Mouse (Mus musculus) liver, postnatal 0 days (tissue): Measurements from ENCODE around the gene Cog5. TPM values are rescaled to one million over a fixed set of nuclear protein-coding genes. Genes with fewer than 3 reads are reported as not detected.

Experiments
- ATAC-seq: fragments of 200-750 bp; cut with Nextera tagmentation; 2 replicates; pipeline ENCODE4 v1.8.0; 2017; ENCODE audit warnings: mild to moderate bottlenecking, moderate library complexity
- DNase-seq: peaks from one replicate; pipeline ENCODE4 v3.0.0-alpha.2; 2016
- H3K27ac ChIP-seq: fragments of 300-500 bp; sonication (generic); 2 replicates; pipeline ENCODE4 v1.5.1; 2014; ENCODE audit warnings: antibody characterized with exemption, moderate library complexity, mild to moderate bottlenecking, low read depth
- H3K27me3 ChIP-seq: fragments of 300-500 bp; sonication (generic); 2 replicates; pipeline ENCODE4 v1.6.1; 2014; ENCODE audit warnings: low read length, control low read depth, mixed read lengths; ENCODE audit not compliant: insufficient read depth
- H3K36me3 ChIP-seq: fragments of 300-500 bp; sonication (generic); replicated peaks from 2 replicates; pipeline ENCODE4 v1.6.1; 2014; ENCODE audit warnings: mild to moderate bottlenecking, control low read depth, low read length, moderate library complexity, mixed read lengths; ENCODE audit not compliant: insufficient read depth
- H3K4me1 ChIP-seq: fragments of 300-500 bp; sonication (generic); 2 replicates; pipeline ENCODE4 v1.6.1; 2014; ENCODE audit warnings: antibody characterized with exemption, mild to moderate bottlenecking, control low read depth; ENCODE audit not compliant: insufficient read depth
- H3K4me2 ChIP-seq: fragments of 300-500 bp; sonication (generic); 2 replicates; pipeline ENCODE4 v1.6.1; 2014; ENCODE audit warnings: low read depth, mild to moderate bottlenecking, low read length, moderate library complexity, mixed read lengths
- H3K4me3 ChIP-seq: fragments of 300-500 bp; sonication (generic); 2 replicates; pipeline ENCODE4 v1.5.1; 2014; ENCODE audit warnings: low read depth, low read length
- H3K9ac ChIP-seq: fragments of 300-500 bp; sonication (generic); replicated peaks from 2 replicates; pipeline ENCODE4 v1.6.1; 2014; ENCODE audit warnings: mild to moderate bottlenecking, moderate library complexity
- H3K9me3 ChIP-seq: fragments of 300-500 bp; sonication (generic); 2 replicates; pipeline ENCODE4 v1.6.1; 2016; ENCODE audit warnings: mild to moderate bottlenecking, control low read depth, low read length, mixed read lengths
- CTCF ChIP-seq: sonication (generic); IDR thresholded peaks from 2 replicates; pipeline ENCODE4 v1.5.1; 2016; ENCODE audit warnings: antibody characterized with exemption, low read depth
- EP300 ChIP-seq: IDR thresholded peaks from 2 replicates; pipeline ENCODE4 v1.6.1; 2016; ENCODE audit warnings: antibody characterized with exemption, low read depth, mild to moderate bottlenecking
- WGBS: fragments of 180-500 bp; shearing (Covaris S2); extraction: QIAGEN DNeasy Blood & Tissue Kit; methylation state at CpG from one replicate; pipeline ENCODE4 v1.1.7; 2014; ENCODE audit not compliant: insufficient replicate concordance; 5-methylcytosine and 5-hydroxymethylcytosine counted together
- polyA plus RNA-seq: library from polyadenylated mRNA; unstranded; fragments of >200 nt; fragmentation: Nextera tagmentation; extraction: Ambion mirVana; gene quantifications from 2 replicates; pipeline ENCODE4 v1.2.1, GENCODE M21; 2015

Gene Cog5
- polyA plus RNA-seq, 1 experiment from 2014 or later: 6.4 TPM

- no peaks in the 10 kb centered on the region for H3K27me3 ChIP-seq
- H3K27ac ChIP-seq: no peak overlapping the region
- H3K9me3 ChIP-seq: no peaks in the 10 kb centered on the region
- H3K36me3 ChIP-seq: no peaks in the 10 kb centered on the region
- no peak overlapping the region for H3K9ac ChIP-seq
- H3K4me3 ChIP-seq: no peak overlapping the region
- no peak for TF ChIP-seq CTCF
- no peak for TF ChIP-seq EP300
- 84% methylated on average over 2 of the region's 2 CpGs for WGBS
- no peaks in the 10 kb centered on the region for H3K4me1 ChIP-seq
- ATAC-seq (no peak), DNase-seq (no peak)
- H3K4me2 ChIP-seq: no peak overlapping the region
These were observed 79.9 kb downstream of the Cog5 start for GRCm38 (mm10) chr12:31734616-31735015.

GRCm38 (mm10) chr12:31747301-31747700 is 92.6 kb downstream of the Cog5 start:
- no peak for DNase-seq
- Histone ChIP-seq H3K27me3 (no peaks in the 10 kb centered on the region), H3K27ac (no peak overlapping the region), H3K36me3 (no peaks in the 10 kb centered on the region), H3K4me2 (no peak overlapping the region), H3K4me3 (no peak overlapping the region), H3K9ac (no peak overlapping the region), H3K9me3 (no peaks in the 10 kb centered on the region), H3K4me1 (no peaks in the 10 kb centered on the region)
- TF ChIP-seq EP300 (no peak), CTCF (no peak)
- WGBS: 80% methylated on average over 8 of the region's 8 CpGs
- no peak for ATAC-seq

GRCm38 (mm10) chr12:31749846-31750245 is 95.2 kb downstream of the Cog5 start:
- Histone ChIP-seq H3K9ac (no peak overlapping the region), H3K27ac (no peak overlapping the region), H3K9me3 (no peaks in the 10 kb centered on the region), H3K36me3 (no peaks in the 10 kb centered on the region), H3K4me2 (no peak overlapping the region), H3K27me3 (no peaks in the 10 kb centered on the region), H3K4me1 (no peaks in the 10 kb centered on the region), H3K4me3 (no peak overlapping the region)
- TF ChIP-seq EP300 (no peak), CTCF (no peak)
- no peak for DNase-seq
- 89% methylated on average over 4 of the region's 4 CpGs for WGBS
- no peak for ATAC-seq

GRCm38 (mm10) chr12:31754465-31754864 is 99.8 kb downstream of the Cog5 start:
- Histone ChIP-seq H3K27ac (no peak overlapping the region), H3K4me3 (no peak overlapping the region), H3K4me1 (no peaks in the 10 kb centered on the region), H3K9me3 (no peaks in the 10 kb centered on the region), H3K27me3 (no peaks in the 10 kb centered on the region), H3K9ac (no peak overlapping the region), H3K4me2 (no peak overlapping the region), H3K36me3 (no peaks in the 10 kb centered on the region)
- ATAC-seq (no peak), DNase-seq (no peak)
- 80% methylated on average over 2 of the region's 2 CpGs for WGBS
- no peak for TF ChIP-seq CTCF
- no peak for TF ChIP-seq EP300

- Histone ChIP-seq H3K4me2 (no peak overlapping the region), H3K27ac (0 out of 2 replicates have a peak overlapping the region, but pooled peaks have one; percentile 16), H3K9ac (no peak overlapping the region), H3K36me3 (no peaks in the 10 kb centered on the region), H3K27me3 (no peaks in the 10 kb centered on the region), H3K4me3 (no peak overlapping the region), H3K4me1 (no peaks in the 10 kb centered on the region), H3K9me3 (no peaks in the 10 kb centered on the region)
- WGBS: 51% methylated on average over 2 of the region's 2 CpGs
- DNase-seq (no peak), ATAC-seq (no peak)
- TF ChIP-seq CTCF (no peak), EP300 (no peak)
These were observed 101.5 kb downstream of the Cog5 start for GRCm38 (mm10) chr12:31755885-31756755.

- no peaks in the 10 kb centered on the region for H3K4me1 ChIP-seq
- no peak overlapping the region for H3K27ac ChIP-seq
- H3K4me3 ChIP-seq: no peak overlapping the region
- H3K9ac ChIP-seq: no peak overlapping the region
- 83% methylated on average over 3 of the region's 3 CpGs for WGBS
- H3K36me3 ChIP-seq: no peaks in the 10 kb centered on the region
- no peak for TF ChIP-seq EP300
- H3K9me3 ChIP-seq: no peaks in the 10 kb centered on the region
- no peaks in the 10 kb centered on the region for H3K27me3 ChIP-seq
- H3K4me2 ChIP-seq: no peak overlapping the region
- DNase-seq (no peak), ATAC-seq (no peak)
These were observed 118.9 kb downstream of the Cog5 start for GRCm38 (mm10) chr12:31773612-31774011.
